Mouse (Mus musculus) intestine, embryonic 16.5 days (tissue): ENCODE data around the gene Ccdc51. TPM values are rescaled to one million over a fixed set of nuclear protein-coding genes. Genes with fewer than 3 reads are reported as not detected.
"Not testable (repeated sequence)": the region's sequence is repeated elsewhere in the genome, so short reads cannot be mapped to it uniquely, and the experiment has no call there.

ENCODE experiments used
- ATAC-seq: fragments of 200-750 bp; cut with Nextera tagmentation; 2 replicates; pipeline ENCODE4 v1.8.0; 2017; ENCODE audit warnings: moderate TSS enrichment, moderate library complexity
- H3K27ac ChIP-seq: fragments of 300-500 bp; sonication (generic); 2 replicates; pipeline ENCODE4 v1.5.1; 2014; ENCODE audit warnings: mild to moderate bottlenecking, low read length
- H3K27me3 ChIP-seq: fragments of 300-500 bp; sonication (generic); replicated peaks from 2 replicates; pipeline ENCODE4 v1.6.1; 2014; ENCODE audit warnings: low read length, control low read depth, mixed read lengths; ENCODE audit not compliant: control insufficient read depth, insufficient read depth
- H3K36me3 ChIP-seq: fragments of 300-500 bp; sonication (generic); 2 replicates; pipeline ENCODE4 v1.6.1; 2014; ENCODE audit warnings: low read length, control low read depth; ENCODE audit not compliant: control insufficient read depth, insufficient read depth
- H3K4me1 ChIP-seq: fragments of 300-500 bp; sonication (generic); 2 replicates; pipeline ENCODE4 v1.6.1; 2014; ENCODE audit warnings: low read length, control low read depth, mixed read lengths; ENCODE audit not compliant: control insufficient read depth, insufficient read depth
- H3K4me2 ChIP-seq: fragments of 300-500 bp; sonication (generic); 2 replicates; pipeline ENCODE4 v1.6.1; 2014; ENCODE audit warnings: low read depth, low read length, control low read depth
- H3K4me3 ChIP-seq: fragments of 300-500 bp; sonication (generic); 2 replicates; pipeline ENCODE4 v1.5.1; 2014; ENCODE audit warnings: mild to moderate bottlenecking, low read length
- H3K9ac ChIP-seq: fragments of 300-500 bp; sonication (generic); 2 replicates; pipeline ENCODE4 v1.6.1; 2014; ENCODE audit warnings: low read depth, low read length
- H3K9me3 ChIP-seq: fragments of 300-500 bp; sonication (generic); 2 replicates; pipeline ENCODE4 v1.6.1; 2016; ENCODE audit warnings: low read length, control low read depth; ENCODE audit not compliant: control insufficient read depth
- WGBS: fragments of 180-500 bp; shearing (Covaris S2); extraction: QIAGEN DNeasy Blood & Tissue Kit; methylation state at CpG from one replicate; pipeline ENCODE4 v1.1.7; 2014; 5-methylcytosine and 5-hydroxymethylcytosine counted together
- polyA plus RNA-seq: library from polyadenylated mRNA; unstranded; fragments of >200 nt; fragmentation: Nextera tagmentation; extraction: Ambion mirVana; gene quantifications from 2 replicates; pipeline ENCODE4 v1.2.1, GENCODE M21; 2015

Gene Ccdc51
- polyA plus RNA-seq, 1 experiment from 2014 or later: 20.2 TPM

GRCm38 (mm10) chr9:109122553-109123085 lies 40.3 kb downstream of the Ccdc51 start:
- Histone ChIP-seq H3K9ac (no peak overlapping the region), H3K27ac (no peak overlapping the region), H3K27me3 (no peaks in the 10 kb centered on the region), H3K4me1 (no peaks in the 10 kb centered on the region), H3K9me3 (no peaks in the 10 kb centered on the region), H3K4me3 (no peak overlapping the region), H3K36me3 (0 out of 2 replicates have a peak, but pooled peaks cover 5% of the 10 kb centered on the region), H3K4me2 (no peak overlapping the region)
- no peak for ATAC-seq
- WGBS: 48% methylated on average over 2 of the region's 2 CpGs

- H3K4me2 ChIP-seq: no peak overlapping the region
- H3K4me3 ChIP-seq: no peak overlapping the region
- H3K4me1 ChIP-seq: no peaks in the 10 kb centered on the region
- H3K27me3 ChIP-seq: no peaks in the 10 kb centered on the region
- H3K36me3 ChIP-seq: no peaks in the 10 kb centered on the region
- H3K9ac ChIP-seq: 0 out of 2 replicates have a peak overlapping the region, but pooled peaks have one; percentile 26
- no peak for ATAC-seq
- WGBS: 41% methylated on average over 6 of the region's 6 CpGs
- no peak overlapping the region for H3K27ac ChIP-seq
- H3K9me3 ChIP-seq: no peaks in the 10 kb centered on the region
Measured at GRCm38 (mm10) chr9:109123266-109123665, 41.0 kb downstream of the Ccdc51 start.

DNA sequence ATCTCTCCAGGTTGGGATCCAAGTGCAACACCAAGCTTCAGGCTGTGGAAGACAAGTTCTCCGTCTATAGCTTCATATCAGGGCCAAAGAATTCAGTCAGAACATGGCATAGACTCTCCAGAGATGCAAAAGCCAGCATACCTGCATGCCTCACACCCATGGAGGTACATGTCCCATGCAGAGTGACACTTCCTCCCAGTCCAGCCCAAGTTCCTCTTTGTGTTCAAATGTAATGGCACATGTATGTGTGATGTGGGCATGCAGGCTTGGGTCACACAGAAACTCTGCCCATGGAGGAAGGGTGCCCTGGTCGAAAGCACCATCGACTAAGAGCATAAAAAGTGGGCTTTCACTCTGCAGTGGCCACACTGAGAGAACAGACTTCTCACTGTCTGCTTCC lies 41.9 kb downstream of the Ccdc51 start:
- Histone ChIP-seq H3K9me3 (no peaks in the 10 kb centered on the region), H3K9ac (no peak overlapping the region), H3K27me3 (no peaks in the 10 kb centered on the region), H3K4me3 (no peak overlapping the region), H3K36me3 (no peaks in the 10 kb centered on the region), H3K27ac (no peak overlapping the region), H3K4me2 (no peak overlapping the region), H3K4me1 (no peaks in the 10 kb centered on the region)
- ATAC-seq: no peak
- WGBS: 87% methylated on average over 3 of the region's 3 CpGs

GRCm38 (mm10) chr9:109125043-109125442 lies 42.8 kb downstream of the Ccdc51 start:
- no peaks in the 10 kb centered on the region for H3K27me3 ChIP-seq
- H3K4me1 ChIP-seq: no peaks in the 10 kb centered on the region
- ATAC-seq: no peak
- no peak overlapping the region for H3K4me2 ChIP-seq
- no peak overlapping the region for H3K27ac ChIP-seq
- no peak overlapping the region for H3K9ac ChIP-seq
- no peaks in the 10 kb centered on the region for H3K9me3 ChIP-seq
- H3K4me3 ChIP-seq: no peak overlapping the region
- 67% methylated on average over 2 of the region's 2 CpGs for WGBS
- no peaks in the 10 kb centered on the region for H3K36me3 ChIP-seq

DNA sequence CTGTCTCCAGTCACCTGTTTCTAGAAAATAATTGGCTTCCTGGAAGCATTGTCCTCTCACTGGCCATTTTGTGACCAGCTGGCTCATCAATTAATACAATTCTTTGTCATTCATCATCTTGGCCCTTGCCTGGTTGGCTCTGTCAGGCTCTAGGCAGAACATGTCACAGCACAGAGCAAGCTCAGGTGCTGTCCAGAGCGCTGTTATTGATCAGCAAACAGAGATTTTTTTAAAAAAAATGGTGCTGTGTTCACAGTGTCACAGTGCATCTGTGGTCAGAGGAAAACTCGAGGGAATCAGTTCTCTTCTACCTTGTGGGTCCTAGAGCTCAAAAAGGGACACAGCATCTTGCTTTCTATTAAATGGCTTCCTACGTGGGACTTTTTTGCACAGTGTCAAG lies 43.2 kb downstream of the Ccdc51 start:
- no peaks in the 10 kb centered on the region for H3K27me3 ChIP-seq
- no peak for ATAC-seq

GRCm38 (mm10) chr9:109127076-109127475 lies 44.8 kb downstream of the Ccdc51 start:
- Histone ChIP-seq H3K36me3 (no peaks in the 10 kb centered on the region), H3K27me3 (no peaks in the 10 kb centered on the region), H3K4me1 (no peaks in the 10 kb centered on the region), H3K27ac (no peak overlapping the region), H3K9me3 (no peaks in the 10 kb centered on the region), H3K4me3 (no peak overlapping the region), H3K4me2 (no peak overlapping the region), H3K9ac (no peak overlapping the region)
- no peak for ATAC-seq
- WGBS: 77% methylated on average over 4 of the region's 4 CpGs

More for the DNA sequence above, 43.2 kb downstream of the Ccdc51 start:
- H3K4me1 ChIP-seq: no peaks in the 10 kb centered on the region
- no peak overlapping the region for H3K4me2 ChIP-seq
- no peak overlapping the region for H3K9ac ChIP-seq
- 61% methylated on average over 3 of the region's 3 CpGs for WGBS
- no peak overlapping the region for H3K4me3 ChIP-seq
- H3K27ac ChIP-seq: no peak overlapping the region
- H3K36me3 ChIP-seq: no peaks in the 10 kb centered on the region
- H3K9me3 ChIP-seq: no peaks in the 10 kb centered on the region

DNA sequence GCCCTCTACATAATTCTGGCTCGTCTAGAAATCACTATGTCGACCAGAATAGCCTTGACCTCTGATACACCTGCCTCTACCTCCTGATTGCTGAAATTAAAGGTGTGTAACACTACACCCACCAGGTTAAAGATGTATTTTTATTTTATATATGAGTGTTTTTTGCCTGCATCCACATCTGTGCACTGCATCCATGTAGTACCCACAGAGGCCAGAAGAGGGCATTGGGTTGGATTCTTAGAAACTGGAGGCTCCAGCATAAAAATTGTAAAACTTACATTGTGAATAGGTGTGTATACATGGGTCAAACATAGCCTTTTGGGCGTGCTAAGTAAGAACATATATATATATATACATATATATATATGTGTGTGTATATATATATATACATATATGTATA lies 45.9 kb downstream of the Ccdc51 start:
- 46% methylated on average over 3 of the region's 3 CpGs for WGBS
- H3K27ac ChIP-seq: no peak overlapping the region
- H3K9ac ChIP-seq: no peak overlapping the region
- no peaks in the 10 kb centered on the region for H3K4me1 ChIP-seq
- no peak overlapping the region for H3K4me3 ChIP-seq
- H3K36me3 ChIP-seq: no peaks in the 10 kb centered on the region
- H3K9me3 ChIP-seq: no peaks in the 10 kb centered on the region
- no peaks in the 10 kb centered on the region for H3K27me3 ChIP-seq
- no peak for ATAC-seq
- H3K4me2 ChIP-seq: no peak overlapping the region

GRCm38 (mm10) chr9:109130076-109130475 lies 47.8 kb downstream of the Ccdc51 start:
- Histone ChIP-seq H3K9me3 (no peaks in the 10 kb centered on the region), H3K4me2 (no peak overlapping the region), H3K27me3 (no peaks in the 10 kb centered on the region), H3K4me1 (no peaks in the 10 kb centered on the region), H3K9ac (no peak overlapping the region), H3K27ac (no peak overlapping the region), H3K36me3 (no peaks in the 10 kb centered on the region), H3K4me3 (no peak overlapping the region)
- WGBS: 88% methylated on average over 5 of the region's 5 CpGs
- no peak for ATAC-seq

- not testable (repeated sequence) for H3K9ac ChIP-seq, H3K4me2 ChIP-seq, H3K9me3 ChIP-seq, H3K27me3 ChIP-seq, H3K4me1 ChIP-seq, ATAC-seq, H3K27ac ChIP-seq, H3K4me3 ChIP-seq, H3K36me3 ChIP-seq
- WGBS: 64% methylated on average over 4 of the region's 4 CpGs
Measured at GRCm38 (mm10) chr9:109140414-109140813, 58.1 kb downstream of the Ccdc51 start.
